Mouse (Mus musculus): ENCODE results near the gene Ptprm.

GRCm38 (mm10) chr17:67334310-67334709, 19.9 kb downstream of the Ptprm start:
- TF ChIP-seq CTCF (IDR thresholded peaks at IDR 0.05; ENCODE audit: insufficient read depth, low read depth, low read length) (no peak), POLR2A (IDR thresholded peaks at IDR 0.05; ENCODE audit: insufficient read depth, low read depth, low read length) (no peak)
